Mouse (Mus musculus) B cell, adult 2 months (primary cell): Measurements from ENCODE around the gene Sh3gl3.

Experiments
- DNase-seq, 2 experiments: peaks; one replicate each; pipeline ENCODE4 v3.0.0; 2022

Sh3gl3 gene

GRCm38 (mm10) chr7:82236152-82236898, 62.7 kb downstream of the Sh3gl3 start:
- DNase-seq, result no peak

GRCm38 (mm10) chr7:82236899-82237162, 63.2 kb downstream of the Sh3gl3 start:
- no peak for DNase-seq

GRCm38 (mm10) chr7:82240424-82241240, 67.0 kb downstream of the Sh3gl3 start:
- no peak for DNase-seq

GRCm38 (mm10) chr7:82244701-82245100, 71.1 kb downstream of the Sh3gl3 start:
- DNase-seq, result no peak

- no peak for DNase-seq
Measured at GRCm38 (mm10) chr7:82248953-82249695, 75.5 kb downstream of the Sh3gl3 start.

- DNase-seq, result no peak
Measured at GRCm38 (mm10) chr7:82253309-82253708, 79.7 kb downstream of the Sh3gl3 start.

- no peak for DNase-seq
Measured at GRCm38 (mm10) chr7:82256936-82257335, 83.3 kb downstream of the Sh3gl3 start.

- DNase-seq, result no peak
Measured at GRCm38 (mm10) chr7:82257530-82257929, 83.9 kb downstream of the Sh3gl3 start.

- peak; percentile 19 to 24 for DNase-seq
Measured at GRCm38 (mm10) chr7:82260210-82260609, 86.6 kb downstream of the Sh3gl3 start.

- peak; percentile 56 to 60 for DNase-seq
Measured at GRCm38 (mm10) chr7:82263141-82263540, 89.5 kb downstream of the Sh3gl3 start.

- no peak for DNase-seq
Measured at GRCm38 (mm10) chr7:82264119-82264518, 90.5 kb downstream of the Sh3gl3 start.

GRCm38 (mm10) chr7:82265365-82265764, 91.7 kb downstream of the Sh3gl3 start:
- DNase-seq, result no peak

- DNase-seq, result no peak
Measured at GRCm38 (mm10) chr7:82269948-82270347, 96.3 kb downstream of the Sh3gl3 start.

GRCm38 (mm10) chr7:82271742-82272141, 98.1 kb downstream of the Sh3gl3 start:
- DNase-seq, result no peak

GRCm38 (mm10) chr7:82272875-82273274, 99.2 kb downstream of the Sh3gl3 start:
- peak; percentile 24 to 45 for DNase-seq

- peak; percentile 17 to 26 for DNase-seq
Measured at GRCm38 (mm10) chr7:82274011-82274709, 100.5 kb downstream of the Sh3gl3 start.

- no peak for DNase-seq
Measured at GRCm38 (mm10) chr7:82274975-82275374, 101.3 kb downstream of the Sh3gl3 start.

- DNase-seq, result no peak
Measured at GRCm38 (mm10) chr7:82275529-82276204, 102.0 kb downstream of the Sh3gl3 start.

- DNase-seq, result no peak
Measured at GRCm38 (mm10) chr7:82282011-82282410, 108.4 kb downstream of the Sh3gl3 start.

GRCm38 (mm10) chr7:82282464-82282863, 108.8 kb downstream of the Sh3gl3 start:
- DNase-seq, result no peak

GRCm38 (mm10) chr7:82287242-82287641, 113.6 kb downstream of the Sh3gl3 start:
- DNase-seq, result no peak

GRCm38 (mm10) chr7:82293441-82293840, 119.8 kb downstream of the Sh3gl3 start:
- peak in 1 of 2 experiments; percentile 4 for DNase-seq
